Mouse (Mus musculus) MEL-GATA-1-ER (cell line): ENCODE data around the gene Lrrc28.

Source experiments
- DNase-seq: peaks from one replicate; pipeline ENCODE4 v3.0.0-alpha.2; 2012; ENCODE audit warnings: low read depth; ENCODE audit errors: extremely low read depth

The Lrrc28 gene

DNA sequence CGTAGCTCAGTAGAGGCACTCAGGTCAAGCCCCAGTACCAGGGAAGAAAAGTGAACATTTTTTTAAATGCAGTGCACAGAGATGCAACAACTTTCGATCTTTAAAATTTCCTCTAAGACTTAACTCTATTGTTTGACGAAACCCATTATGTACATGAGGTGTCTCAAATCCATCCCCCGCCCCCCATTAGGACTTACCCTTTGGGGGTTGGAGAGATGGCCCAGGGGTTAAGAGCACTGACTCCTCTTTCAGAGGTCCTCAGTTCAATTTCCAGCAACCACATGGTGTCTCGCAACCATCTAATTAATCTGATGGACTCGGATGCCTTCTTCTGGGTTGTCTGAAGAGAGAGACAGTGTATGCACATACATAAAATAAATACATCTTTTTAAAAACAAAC, 1.1 kb upstream of the Lrrc28 start:
- DNase-seq: no peak

DNA sequence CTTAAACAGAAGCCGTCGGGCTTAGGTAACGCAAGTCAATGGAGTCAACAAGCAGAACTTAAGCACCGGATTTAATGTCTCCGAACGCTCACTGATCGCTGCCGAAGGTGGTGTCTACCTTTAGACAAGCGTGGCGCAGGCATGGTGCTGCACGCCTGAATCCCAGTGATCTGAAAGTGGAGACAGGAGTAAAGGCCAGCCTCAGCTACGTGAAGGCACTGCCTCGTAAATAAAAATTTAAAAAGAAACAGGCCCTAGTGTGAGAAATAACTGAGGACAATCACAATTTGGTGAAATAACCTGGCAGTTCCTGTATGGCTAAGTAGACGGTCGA, 580 bp upstream of the Lrrc28 start:
- peak; percentile 19 for DNase-seq

DNA sequence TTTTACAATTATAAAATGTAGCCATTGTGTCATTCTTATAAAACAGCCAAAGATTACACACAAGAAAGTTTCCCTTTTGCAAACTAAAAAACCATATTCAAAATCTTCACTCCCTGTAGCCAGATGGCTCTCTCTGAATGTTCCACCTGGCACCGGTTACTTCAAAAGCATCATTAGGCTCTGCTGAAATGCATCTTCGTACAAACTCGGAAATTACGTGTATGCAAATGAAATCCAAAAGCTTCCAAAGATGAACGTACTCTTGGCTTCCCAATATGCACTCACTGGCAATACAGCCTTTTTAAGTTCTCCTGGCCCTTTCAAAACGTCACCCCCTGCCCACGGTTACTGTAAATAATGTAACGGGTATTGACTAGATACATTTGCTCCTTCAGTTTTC, 777 bp downstream of the Lrrc28 start:
- DNase-seq: peak; percentile 6

DNA sequence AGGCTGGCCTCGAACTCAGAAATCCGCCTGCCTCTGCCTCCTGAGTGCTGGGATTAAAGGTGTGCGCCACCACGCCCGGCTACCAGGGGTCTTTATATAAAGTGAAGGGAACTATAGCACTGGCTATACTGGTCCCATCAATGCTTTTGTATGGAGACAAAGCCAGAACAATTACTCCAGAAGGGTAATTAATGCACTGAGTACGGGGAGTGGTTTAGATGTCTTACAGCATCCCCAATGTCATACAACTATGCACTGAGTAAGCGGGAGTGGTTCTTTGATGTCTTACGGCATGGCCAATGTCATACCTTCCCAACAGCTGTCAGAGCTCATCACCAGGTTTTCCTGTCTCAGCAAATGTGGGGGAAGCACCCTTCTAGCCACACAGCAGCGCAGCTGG, 2.1 kb downstream of the Lrrc28 start:
- no peak for DNase-seq

DNA sequence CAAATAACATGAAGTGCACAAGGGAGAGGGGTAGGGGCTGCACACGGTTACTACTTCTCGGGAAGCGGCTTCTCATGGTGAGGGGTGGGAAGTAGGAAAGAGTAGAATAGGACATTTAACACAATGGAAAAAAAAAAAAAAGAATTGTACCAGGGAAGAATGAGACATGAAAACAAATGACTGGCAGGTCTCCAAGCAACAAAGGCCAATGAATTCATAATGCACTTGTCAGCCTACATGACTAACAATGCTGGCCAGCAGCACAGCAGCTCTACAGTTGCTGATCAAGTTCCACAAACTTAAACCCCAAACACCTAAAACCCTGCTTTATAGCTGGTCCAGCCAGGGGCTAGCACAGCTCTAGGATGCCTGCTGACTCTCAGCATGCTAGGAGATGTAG, 6.1 kb downstream of the Lrrc28 start:
- no peak for DNase-seq

DNA sequence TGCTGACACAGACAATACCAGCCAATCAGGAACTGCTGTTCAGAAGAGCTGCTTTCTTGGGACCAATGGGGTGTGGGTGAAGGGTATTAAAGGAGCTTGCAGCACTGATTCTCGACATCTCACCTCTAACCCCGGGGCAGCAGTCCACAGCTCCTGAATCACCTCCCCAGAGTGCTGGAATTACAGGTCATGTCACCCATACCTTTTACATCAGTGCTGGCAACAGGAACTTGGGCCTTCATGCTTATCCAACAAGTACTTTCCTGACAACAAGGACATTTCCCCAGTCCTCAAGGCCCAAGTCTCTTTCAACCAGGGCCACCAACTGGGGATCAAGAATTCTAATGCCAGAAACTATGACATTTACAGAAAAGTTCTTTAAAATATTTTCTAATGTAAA, 8.9 kb downstream of the Lrrc28 start:
- no peak for DNase-seq

DNA sequence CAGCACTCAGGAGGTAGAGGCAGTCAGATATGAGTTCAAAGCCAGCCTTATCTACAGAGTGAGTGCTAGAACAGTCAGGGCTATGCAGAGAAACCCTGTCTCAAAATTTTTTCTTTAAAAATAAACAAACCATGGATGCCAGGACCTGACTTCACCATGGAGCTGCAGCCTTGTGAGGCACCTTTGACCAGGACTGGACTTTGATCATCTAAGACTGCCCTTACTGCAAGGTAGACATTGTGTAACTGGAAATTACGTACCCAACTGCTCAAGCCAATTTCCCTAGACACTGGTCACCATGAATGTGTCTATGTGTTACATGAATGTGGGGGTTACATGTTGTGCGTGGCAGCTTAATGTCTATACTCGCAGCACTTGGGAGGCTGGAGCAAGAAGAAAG, 10.9 kb downstream of the Lrrc28 start:
- DNase-seq: no peak

DNA sequence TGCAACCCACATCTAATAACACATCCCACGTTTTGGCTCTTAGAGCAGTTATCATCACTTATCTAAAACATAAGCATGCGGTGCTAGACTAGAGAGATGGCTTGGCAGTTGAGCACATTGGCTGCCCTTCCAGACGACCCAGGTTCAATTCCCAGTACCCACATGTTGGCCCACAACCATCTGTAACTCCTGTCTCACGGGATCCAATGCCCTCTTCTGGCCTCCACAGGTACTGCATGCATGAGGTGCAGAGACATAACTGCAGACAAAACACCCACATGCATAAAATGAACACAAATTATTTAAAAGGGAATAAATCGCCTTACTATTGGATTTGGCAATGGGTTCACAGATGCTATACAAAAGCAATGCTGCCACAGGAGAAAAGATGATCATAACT, 12.7 kb downstream of the Lrrc28 start:
- DNase-seq: no peak

DNA sequence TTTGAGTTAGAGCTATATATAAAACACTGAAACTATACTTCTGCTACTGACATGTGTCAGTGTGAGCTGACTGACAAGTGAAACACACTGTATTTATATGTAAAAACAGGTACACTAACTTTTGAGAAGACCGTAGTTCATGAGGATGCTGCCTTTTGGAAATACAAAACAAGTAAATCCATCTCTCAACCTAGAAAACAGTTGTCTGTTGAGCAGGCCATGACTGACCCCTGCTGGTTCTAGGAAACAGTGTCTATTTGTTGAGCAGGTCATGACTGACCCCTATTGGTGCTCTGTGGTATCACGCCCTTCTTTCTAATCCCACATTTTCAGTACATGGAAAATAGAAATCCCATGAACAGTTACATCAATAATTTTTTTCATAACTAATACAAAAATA, 14.3 kb downstream of the Lrrc28 start:
- peak; percentile 60 for DNase-seq

DNA sequence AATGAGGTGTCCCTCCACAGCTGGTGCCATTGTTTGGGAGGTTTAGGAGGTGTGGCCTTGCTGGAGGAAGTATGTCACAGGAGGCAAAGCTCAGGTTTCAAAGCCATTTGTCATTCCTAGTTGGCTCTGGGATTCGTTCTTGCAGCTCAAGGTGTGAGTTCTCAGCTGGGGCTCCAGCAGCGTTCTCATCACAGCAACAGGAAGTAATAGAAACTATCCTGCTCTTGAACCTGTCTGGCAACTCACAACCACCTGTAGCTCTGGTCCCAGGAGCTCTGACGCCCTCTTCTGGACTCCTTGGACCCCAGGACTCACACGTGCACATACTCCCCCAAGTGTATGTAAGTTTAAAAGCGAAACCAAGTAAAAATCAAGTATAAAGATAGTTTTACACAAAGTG, 15.4 kb downstream of the Lrrc28 start:
- DNase-seq: no peak

DNA sequence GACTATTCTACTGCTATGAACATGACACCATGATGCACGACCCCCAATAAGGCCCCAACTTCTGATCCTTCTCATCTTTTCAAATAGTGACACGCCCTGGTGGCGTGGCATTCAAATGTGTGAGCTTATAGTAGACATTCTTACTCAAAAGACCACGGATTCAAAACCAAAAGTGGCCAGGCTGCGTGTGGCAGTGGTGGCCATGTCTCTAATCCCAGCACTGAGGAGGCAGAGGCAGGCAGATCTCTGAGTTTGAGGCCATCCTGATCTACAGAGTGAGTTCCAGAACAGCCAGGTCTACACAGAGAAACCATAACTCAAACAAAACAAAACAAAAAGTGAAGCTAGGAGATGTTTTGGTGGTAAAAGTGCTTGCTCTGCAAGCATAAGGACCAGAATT, 18.4 kb downstream of the Lrrc28 start:
- no peak for DNase-seq

DNA sequence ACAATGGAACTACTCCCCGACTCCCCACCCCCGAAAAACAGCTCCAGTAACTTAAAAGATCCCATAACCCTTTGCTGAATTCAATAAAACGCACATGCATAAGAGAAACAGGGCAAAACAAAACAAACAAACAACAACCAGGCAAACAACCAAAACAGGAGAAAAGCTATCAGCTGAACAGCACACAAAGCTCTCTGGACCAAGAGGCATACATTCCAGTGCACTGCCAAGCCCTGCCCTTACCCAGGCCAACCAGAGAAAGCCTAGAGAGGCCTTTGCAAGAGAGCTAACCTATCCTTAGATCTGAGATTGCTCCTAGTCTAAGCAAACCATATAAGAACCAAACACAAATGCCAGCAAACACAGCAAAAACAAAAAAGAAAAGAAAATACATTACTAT, 22.9 kb downstream of the Lrrc28 start:
- no peak for DNase-seq

DNA sequence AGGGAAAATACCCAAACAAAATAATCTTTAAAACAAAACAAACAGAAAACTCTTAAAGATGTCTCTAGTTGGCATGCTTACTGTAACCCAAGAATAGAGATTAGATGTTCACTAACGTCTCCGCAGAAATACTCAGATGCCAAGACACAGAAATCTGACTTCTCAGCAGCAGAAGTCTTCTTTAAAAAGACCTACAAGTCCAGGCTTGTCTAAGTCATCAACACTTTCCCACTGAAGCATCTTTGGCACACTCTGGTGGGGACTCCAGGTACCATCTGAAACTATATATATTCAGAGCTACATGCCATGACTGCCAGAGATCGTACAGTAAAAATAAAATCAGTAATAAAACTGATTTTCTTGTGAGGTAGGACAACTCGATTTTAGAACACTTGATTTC, 25.2 kb downstream of the Lrrc28 start:
- DNase-seq: no peak

DNA sequence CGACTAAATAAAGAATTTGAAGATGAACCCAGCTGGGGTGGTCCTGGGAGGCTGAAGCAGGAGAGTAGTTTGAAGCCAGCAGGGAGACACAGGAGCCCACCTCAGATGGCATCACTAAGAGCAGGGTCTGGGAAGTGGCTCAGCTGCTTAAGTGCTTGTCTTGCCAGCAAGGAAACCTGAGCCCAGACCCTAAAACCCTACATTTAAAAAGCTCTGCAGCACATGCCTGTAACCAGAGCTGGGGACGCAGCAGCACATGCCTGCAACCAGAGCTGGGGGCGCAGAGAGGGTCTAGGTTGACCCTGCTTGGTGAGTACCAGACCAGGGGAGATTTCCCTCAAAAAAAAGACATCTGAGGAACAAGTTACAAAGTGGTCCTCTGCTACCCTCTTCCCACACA, 26.8 kb downstream of the Lrrc28 start:
- no peak for DNase-seq

DNA sequence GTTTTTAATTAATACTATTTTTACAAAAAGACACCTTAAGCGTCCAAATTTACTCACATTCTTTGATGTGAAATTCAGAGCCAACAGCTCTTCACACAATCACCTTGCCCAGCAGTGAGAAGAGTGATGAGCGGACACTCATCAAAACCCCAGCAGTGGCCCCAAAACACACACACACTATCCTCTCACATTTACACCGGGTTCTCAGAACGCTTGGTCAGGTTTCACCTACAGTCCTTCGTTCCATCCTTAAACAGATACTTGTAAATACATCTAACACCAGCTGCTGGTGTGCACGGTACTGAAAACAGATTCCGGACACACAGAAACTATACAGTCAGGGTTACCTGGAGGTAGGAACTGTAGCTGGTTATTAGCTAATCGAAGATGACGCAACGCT, 27.4 kb downstream of the Lrrc28 start:
- no peak for DNase-seq

DNA sequence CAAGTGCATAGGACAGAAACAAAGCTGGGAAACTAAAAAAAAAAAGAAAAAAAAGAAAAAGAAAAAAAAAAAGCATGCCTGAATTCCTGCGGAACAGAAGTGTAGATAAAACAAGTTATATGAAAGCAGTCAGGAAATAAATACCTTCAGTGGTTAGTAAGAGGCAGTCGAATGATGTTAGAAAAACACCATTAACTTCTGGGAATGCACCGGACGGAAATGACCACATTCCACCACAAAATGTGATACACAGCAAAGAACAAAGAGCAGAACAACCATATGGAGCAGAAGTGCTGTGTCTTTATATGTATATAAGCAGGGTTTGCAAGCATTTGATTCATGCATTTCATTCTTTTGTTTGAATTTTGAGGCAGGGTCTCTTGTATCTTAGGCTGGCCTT, 28.2 kb downstream of the Lrrc28 start:
- DNase-seq: no peak

DNA sequence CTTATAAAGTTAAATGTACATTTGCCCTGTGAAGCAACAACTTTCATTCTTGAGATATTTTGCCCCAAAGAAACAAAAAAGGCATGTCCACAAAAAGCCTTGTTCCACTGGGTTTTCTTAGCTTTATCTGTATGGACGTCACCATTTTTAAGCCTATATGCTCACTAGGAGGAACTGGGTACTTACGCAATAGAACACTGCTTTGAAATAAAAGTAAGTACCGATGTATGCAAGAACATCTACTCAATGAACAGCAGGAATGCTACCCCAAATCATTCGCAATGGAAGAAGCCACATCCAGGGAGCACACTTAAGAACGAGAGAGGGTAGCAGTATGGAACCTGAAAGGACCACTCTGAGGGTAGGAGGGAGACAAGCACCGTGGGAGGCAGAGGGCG, 30.6 kb downstream of the Lrrc28 start:
- DNase-seq: no peak

DNA sequence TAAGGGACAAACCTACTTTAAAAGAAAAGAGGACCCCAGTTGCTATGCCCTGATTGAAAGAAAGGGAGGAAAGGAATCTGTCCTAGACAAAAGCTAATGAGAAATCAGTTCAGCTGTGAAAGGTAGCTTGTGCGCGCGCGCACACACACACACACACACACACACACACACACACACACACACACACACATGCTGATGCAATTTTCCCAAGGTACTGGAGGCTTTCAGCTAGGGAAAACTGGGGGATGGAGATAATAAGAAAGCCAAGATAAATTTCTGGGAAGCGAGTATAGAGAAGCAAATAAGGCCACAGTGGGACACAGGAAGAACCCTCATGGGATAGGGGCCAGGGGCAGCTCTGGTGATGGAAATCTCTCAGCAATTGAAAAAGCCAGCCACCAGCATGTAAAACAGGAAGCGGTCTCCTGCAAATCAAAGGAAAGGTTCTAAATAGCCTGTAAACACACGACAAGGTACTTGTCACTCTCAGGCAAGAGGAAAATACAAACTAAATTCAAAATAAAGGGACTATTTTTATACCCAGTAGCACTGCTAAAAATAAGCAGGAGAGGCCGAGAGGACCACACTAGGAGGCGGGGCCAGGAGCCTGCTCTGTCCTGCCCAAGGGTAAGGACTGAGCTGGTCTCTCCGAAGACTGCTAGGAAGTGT, 31.1 kb downstream of the Lrrc28 start:
- no peak for DNase-seq

DNA sequence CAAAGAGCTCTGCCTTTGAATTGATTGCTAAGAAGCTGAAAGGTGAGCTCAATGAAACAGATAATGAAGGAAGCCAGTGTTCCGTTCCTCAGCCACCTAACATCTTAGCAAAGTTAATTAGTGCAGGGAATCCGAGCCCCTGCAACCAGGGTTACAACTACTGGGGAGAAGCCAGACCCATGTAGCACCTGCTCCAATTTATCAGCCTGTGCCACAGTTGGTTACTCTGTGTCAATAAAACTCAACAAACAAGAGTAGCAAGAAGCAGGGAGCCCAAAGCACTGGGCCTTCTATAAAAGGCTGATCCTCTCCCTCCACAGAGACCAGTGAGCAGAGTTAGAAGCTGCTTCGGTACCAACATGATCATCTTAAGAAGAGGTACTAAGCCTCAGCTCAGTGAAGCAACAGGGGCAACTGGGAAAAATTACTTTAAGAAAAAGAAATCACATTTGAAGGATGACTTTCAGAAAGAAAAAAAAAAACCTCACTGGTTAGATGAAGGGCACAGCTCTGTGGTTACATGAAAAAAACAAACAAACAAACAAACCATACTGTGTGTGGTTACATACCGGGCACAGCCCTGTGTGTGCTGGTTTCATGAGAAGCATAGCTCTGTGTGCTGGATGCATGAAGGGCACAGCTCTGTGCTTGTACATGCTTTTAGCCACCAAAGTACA, 36.6 kb downstream of the Lrrc28 start:
- no peak for DNase-seq

DNA sequence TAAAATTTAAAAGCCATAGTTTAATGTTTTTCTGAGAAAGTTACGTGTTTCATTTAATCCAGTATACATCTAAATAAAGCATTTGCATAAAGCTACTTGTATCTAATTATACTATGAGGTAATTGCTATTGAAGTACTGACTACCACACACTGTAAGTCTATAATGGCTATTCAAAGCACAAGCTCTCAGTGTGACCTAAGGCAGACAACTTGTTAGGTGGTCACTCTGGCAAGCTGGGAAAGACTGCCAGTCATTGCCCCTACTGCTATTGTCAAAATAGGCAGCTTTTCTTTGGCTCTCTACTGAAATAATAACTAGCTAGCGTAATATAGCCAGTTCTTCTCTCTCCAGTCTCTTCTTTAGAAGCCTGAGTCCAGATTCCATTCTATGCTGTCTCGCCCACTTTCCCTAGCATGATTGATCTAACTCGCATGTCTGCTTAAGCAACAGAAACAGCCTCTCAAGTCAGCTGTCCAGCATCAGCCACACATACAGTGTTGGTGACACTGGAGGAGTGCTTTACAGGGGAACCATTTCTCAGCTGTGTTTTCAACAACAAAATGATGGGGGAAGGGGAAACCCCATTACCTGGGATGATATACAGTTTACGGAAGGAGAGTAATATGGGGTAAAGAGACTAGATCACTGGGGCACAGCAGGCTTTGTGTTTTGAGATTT, 37.3 kb downstream of the Lrrc28 start:
- DNase-seq: no peak

DNA sequence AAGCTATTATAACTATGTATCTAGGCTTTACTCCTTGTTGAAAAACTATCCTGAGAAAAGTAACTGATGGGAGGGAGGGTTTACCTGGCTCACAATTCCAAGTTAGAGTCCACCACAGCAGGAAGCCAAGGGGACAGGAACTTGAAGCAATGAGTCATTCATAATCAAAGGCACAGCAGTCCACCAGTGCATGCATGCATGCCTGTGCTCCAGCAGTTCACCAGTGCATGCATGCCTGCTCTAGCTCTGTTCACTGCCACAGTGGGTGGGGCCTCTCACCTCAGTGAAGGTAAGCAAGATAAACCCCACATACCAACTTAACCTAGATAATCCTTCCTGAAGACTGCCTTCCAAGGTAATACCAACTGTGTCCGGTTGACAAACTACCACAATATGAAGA, 38.8 kb downstream of the Lrrc28 start:
- DNase-seq: no peak

DNA sequence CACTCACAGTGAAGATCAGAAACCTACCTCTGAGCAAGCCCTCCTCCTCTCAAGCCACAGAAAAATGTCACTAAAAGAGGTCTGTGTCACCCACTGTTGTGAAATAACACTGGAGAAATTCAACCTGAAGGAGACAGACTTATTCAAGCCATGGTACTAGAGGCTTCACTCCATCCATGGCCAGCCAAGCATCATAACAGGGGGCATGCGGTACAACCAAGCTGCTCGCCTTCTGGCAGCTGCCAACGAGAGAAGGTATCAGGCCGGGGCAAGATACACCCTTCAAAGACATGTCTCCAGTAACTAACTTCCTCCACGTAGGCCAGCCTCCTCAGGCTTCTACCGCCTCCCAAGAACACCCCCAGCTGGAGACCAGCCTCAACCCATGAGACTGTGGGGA, 40.0 kb downstream of the Lrrc28 start:
- DNase-seq: no peak

DNA sequence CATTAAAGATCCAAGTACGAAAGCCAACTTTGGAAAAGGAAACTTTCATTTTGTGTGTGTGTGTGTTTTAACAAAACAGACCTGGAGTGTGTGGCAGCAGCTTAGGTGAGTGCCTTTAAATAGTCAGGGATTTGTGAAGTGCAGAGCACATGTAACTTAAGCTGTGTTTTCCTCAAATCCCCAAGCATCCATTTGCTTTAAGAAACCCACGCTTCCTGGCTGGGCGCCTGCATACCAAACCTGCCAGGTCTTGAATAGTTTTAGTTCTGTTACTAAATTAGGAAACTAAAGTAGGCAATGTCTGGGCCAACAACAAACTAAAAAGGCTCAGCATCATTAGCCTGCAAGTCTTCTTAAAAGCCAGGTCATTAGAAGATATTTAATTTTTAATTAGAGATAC, 47.0 kb downstream of the Lrrc28 start:
- DNase-seq: no peak
